Mouse (Mus musculus): Measurements from ENCODE around the gene Scg5.

Scg5 gene

DNA sequence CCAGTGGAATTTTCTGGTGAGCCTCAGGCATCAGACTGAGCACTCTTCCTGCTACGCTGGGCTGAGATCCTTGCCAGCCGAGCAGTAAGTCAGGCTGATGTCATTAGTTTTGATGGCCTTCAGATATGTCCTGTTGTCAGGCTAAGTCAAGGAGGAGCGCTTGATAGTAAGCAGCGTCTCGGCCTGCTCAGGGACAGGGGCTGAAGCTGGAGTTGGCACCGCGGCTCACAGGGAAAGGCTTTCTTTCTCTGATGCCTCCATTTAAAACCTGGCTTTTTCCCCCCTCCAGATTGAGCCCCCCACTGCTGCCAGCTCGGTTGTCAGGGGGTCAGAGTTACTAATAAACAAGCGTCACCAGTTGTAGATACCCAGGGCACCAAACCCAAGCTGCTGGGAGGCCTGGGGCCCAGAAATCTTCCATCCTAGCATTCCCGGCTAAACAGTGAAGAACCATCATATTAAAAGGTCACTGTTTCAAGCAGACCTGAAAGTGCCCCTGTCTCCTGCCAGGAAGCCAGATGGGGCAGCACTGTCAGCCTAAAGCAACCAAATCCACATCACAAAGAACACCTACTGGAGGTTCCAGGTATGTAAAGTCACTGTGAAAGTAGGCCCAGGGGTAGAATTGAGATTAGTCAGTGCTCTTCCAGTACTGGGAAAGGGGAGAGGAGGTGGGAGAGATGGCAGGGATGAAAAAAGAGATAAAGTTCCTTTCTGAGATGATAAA is 21.9 kb downstream of the Scg5 start:
- DNase-seq (ENCODE audit: low spot score in 2 of 2), result no peak

DNA sequence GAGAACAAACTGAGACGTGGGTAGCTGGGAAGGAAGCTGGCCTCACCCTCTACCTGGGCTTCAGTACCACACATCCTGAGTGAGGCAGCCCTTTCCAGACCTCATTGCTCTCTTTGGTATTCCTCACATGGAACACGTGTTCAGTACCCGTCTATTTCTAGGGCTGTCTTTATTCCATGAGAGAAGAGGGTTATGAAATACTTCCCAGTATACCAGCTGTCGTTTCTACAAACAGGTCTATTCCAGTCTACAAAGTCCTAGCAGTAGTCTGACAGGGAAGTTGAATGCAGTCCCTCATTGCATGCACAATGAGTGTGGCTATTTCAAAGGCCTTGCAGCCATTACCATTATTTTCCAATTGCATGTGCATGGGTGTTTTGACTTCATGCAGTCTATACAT is 23.2 kb downstream of the Scg5 start:
- no peak for DNase-seq (ENCODE audit: low spot score in 2 of 2)

DNA sequence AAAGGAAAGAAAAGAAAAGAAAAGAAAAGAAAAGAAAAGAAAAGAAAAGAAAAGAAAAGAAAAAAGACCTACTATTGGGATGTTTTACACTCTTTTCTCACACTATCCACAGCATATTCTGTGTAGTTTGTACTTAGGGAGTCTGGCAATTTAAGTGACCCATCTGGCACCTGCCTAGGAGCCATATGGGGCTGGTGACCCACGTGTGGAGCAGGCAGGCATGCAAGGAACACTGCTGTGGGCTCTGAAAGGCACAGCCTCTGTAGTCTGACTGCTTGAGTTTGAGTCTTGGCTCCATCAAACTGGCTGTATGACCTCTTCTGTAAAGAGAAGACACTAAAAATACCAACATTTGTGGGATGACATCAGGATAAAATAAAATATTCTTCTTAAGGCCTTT is 25.2 kb downstream of the Scg5 start:
- no peak for DNase-seq (ENCODE audit: low spot score in 2 of 2)

DNA sequence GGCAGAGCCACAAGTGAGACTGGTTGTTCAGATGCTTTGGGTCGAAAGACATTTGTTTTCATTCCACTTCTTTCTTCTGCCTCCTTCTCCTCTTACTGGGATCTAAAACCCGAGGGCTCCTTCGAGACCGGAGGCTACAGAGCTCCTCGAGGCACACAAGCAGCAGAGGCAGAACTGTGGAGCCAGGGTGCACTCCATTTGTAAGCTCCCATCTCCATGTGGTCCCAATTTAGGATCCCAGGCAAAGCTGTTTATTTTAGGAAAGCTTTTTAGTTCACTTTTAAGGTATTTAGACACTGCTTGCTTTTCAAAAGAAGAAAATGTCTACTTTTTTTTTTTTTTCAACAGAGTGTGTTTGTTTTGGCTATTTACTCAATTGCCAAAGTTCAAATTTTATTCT is 28.1 kb downstream of the Scg5 start:
- DNase-seq (ENCODE audit: low spot score in 2 of 2), result no peak

DNA sequence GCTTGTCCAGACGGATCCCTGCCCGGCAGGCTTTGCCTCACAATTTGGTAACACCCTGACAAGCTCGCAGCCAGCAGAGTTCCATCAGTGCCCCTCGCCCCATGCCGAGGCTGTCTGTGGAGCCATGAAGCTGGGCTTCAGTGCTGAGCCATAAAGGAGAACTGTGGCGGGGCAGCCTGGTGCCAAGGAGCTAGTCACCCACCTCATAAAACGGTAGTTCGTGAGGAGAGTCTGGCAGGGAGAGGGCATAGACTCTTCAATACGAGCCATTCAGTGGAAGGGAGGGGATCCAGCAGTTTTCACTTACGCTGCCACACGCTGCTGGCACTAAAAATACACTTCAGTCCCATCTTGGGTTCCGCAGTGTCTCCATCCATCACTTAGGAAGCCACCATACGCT is 30.3 kb downstream of the Scg5 start:
- DNase-seq (ENCODE audit: low spot score in 2 of 2), result no peak

DNA sequence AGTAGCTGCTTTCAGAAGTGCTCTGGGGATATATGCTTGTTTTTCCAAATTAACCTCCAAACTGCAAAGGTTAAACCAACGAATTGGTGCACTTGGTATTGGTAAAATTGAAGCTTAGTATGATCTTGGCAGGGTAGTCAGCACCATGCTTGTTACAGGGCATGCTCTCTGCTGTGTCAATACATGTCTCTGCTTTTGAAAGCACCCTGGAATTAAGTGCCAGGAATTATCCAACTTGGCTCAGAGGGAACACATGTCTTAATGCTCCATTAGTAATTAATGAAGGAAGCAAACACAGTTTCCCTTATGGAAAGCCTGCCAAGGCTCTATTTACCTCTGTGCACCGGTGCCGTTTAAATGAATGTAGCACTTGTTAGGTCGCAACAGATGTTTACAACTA is 33.7 kb downstream of the Scg5 start:
- DNase-seq (ENCODE audit: low spot score in 2 of 2), result no peak

DNA sequence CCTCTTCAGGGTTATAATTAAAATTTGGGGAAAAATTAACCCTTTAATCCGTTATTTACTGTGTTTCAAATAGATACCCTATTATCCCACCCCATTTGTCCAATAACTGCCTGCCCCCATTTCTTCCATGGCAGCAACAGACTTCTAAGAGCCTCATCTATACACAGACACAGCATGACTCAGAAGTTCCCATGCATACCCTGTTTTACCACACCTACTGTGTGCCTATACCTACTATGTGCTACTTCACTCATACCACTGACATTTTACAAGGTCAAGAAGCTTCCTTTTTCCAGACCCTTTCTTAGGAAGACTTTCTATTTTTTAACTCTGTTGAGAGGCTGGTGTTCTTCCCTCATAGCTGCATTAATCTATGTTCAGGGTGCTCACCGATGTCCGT is 35.4 kb downstream of the Scg5 start:
- DNase-seq (ENCODE audit: low spot score in 2 of 2), result no peak

DNA sequence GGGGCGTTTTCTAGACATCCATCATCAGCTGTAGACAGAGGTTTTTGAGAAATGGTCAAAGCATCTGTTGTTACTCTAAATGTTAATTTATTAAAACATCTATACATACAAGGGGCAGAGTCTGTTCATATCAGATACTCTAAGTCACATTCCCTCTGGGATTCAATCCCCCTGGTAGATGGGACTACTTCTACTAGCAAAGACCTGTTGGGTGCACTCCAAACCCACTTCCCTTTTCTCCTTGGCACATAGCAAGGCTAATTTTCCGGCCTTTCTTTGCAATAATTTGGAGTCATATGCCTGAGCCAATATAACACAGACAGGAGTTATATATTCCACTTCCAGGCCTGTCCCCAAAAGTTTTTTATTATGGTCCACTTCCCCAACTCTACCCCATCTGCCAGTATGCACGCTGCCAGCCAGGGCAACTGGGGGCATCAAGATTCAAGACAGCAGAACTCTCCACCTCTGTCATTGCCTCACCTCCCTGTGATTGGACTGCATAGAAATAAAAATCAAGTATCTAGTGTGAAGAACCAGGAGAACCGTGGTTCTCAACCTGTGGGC is 40.0 kb downstream of the Scg5 start:
- no peak for DNase-seq (ENCODE audit: low spot score in 2 of 2)

DNA sequence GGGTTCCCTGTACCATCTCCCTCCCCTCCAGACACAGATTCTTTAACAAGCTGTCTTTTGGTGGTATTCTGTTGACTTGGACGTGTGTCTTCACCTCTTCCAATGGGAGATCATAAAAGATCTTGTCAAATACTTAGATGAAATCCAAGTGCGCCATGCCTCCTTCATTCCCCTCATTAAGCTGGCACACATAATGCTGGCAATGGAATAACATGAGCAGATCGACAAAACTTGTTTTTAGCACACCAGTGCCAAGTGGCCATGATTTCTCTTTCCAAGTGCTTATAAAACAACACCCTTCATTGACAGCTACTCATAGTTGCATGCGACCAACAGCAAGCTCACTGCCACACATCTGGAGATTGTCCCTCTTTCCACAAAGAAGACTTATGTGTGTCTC is 41.0 kb downstream of the Scg5 start:
- DNase-seq (ENCODE audit: low spot score in 2 of 2), result no peak

DNA sequence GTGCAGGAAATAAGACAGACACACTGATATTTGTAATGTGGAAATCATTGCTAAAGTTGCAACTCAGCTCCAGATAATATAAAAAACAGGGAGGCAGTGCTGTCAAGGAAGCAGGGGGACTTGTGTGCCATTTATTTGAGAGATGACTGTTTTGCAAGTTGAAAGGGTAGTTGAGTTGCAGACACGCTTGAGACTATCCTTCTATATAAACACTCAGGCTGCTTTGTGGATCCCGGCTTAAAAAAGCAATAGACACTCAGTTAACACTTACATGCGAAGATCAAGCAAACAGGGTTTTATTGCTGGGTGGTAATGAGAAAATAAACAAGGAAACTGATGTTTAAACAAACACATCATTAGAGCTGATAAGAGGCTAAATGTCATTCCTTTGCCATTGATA is 44.1 kb downstream of the Scg5 start:
- no peak for DNase-seq (ENCODE audit: low spot score in 2 of 2)

DNA sequence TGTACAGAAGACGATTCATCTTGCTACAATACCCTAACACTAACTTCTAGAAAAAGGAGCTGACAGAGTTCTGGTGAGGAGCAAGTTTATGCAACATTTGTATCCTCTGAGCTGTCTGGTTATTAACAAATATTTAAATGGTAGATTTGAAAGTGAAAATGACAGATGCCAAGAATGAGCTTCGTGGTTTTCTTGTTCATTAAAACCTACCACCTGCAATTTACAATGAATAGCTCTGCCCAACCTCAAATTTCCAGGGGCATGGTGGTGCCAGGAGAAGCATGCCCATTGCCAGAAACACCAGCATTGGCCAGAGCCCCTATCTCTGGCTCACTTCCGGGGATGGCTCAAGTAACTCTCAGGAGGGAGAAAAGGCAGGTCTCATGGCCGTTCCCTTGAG is 47.4 kb downstream of the Scg5 start:
- no peak for DNase-seq (ENCODE audit: low spot score in 2 of 2)

DNA sequence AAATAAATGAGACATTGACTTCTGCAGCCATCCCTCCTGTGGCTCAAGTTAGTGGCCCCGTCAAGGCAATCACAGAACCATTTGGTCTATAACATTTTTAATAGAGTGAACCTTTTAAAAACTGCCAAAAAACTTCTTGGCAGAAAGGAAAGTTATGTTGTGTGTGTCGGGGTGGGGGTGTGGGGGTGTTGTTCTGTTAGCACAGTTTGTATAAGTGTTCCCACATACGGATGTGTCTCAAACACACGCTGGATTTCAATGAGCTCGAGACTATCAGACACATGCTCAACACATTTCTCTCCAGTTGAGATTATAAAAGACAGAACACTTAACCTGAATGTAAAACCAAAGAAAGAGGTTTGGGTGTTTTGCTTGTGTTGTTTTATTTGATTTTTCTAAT is 47.8 kb downstream of the Scg5 start:
- DNase-seq (ENCODE audit: low spot score in 2 of 2), result no peak

DNA sequence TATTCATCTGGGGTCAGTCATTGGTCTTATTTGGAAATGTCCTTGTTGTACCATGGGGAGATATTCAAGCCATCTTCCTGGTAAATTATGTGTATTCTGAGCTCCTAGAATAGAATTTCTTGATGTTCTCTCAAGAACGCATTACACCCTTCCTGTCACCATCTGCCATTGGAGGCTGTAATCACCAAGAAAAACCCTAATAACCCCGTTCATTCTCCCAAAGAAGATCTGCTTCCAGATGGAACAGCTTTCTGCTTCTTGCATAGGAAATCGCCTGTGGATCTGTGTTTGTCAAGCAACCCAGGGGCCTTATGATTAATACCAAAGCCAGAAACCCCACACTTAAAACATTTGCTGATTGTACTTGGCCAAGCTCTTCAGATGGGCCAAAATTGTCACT is 49.6 kb downstream of the Scg5 start:
- DNase-seq (ENCODE audit: low spot score in 2 of 2), result no peak

DNA sequence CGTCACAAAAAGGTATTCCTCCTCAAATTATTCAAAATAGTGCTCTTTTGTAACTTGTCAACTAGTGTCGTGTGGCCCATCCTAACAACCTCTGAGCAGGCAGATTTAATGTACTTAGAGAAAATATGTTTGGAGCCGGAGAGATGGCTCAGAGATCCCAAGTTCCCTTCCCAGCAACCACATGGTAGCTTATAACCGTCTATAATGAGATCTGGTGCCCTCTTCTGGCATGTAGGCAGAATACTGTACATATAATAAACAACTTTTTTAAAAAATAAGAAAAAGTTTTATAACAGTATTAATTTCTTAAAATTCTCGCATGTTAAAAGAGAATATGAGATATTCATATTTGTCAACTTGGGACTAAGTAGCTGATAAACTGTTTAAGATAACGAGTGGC is 50.9 kb downstream of the Scg5 start:
- DNase-seq (ENCODE audit: low spot score in 2 of 2), result no peak

DNA sequence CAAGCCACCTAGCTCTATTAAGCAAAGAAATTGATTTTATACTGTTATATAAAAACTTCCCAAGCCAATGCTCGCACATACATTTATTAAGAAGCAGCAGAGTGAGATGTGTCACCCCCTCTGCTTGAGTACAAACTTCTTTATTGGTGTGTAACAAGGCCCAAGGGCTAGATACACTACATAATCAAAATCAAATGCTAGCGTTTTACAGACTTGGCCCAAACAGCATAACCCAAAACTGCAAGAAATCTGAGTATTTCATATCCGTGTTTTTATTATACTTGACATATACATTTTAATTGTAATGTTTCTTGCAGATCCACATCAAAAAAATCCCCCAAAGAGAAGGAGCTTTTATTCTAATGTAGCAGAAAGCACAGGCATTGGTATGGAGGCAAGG is 52.6 kb downstream of the Scg5 start:
- DNase-seq (ENCODE audit: low spot score in 2 of 2), result no peak

DNA sequence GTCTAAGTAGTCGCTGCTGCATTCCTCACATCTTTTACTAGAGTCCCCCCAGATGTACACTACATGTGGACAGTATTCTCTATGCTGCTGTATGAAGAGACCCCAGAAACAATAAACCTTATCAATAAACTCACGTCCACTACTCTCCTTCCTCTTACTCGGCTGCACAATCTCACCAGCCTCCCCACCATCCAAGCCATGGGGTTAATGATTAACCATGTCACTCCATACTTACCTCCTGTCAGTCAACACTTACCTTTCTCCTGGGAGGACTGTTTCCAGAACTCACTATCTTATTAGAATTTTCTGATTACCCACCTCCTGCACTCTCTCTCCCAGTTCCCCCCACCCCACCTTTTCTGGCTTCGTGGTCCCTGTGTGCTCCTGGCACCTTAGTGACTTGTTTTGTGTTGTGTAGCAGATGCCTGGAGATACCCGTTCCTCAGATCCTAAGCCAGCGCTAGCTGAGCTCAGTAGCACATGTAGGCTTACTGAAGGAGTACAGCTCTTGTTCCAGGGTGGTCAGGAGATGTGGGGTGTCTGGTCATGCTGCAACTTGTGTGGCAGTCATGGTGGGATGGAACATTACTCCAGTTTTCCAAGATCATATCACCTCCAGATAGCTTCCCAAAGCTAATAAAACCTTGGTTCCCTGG is 54.6 kb downstream of the Scg5 start:
- no peak for DNase-seq (ENCODE audit: low spot score in 2 of 2)

DNA sequence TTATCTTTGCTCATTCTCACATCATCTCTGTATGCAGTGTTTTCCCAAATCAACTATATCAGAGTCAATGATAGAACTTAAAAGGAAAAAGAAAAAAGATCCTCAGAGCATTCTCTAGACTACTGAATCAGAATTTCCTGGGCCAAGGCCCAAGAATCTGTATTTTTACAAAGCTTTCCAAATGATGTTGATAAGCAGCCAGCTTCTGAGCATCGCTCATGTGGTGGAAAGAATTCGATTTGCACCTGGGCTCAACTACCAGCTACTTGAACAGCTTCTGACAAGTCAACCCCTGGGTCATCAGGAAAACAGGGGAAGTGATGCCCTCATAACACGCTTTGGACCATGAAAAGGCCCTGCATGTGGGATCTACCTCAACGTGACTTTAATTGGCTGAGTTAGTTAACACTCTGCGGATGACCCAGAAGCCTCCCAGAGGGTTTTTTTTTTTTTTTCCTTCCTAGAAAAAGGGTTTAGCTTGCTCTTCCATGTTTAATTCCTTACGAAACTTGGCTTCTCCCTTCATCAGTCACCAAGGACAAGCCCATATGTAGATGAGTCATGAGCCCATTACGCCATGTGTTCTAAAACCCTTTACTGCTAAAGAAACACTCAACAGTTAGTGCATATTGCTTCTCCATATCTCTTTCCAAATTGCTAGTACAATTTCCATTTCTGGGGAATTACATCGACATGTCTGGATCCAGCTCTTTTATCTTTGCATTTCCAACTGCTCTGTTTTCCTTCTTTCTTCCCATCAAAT is 60.2 kb downstream of the Scg5 start:
- DNase-seq (ENCODE audit: low spot score in 2 of 2), result no peak

DNA sequence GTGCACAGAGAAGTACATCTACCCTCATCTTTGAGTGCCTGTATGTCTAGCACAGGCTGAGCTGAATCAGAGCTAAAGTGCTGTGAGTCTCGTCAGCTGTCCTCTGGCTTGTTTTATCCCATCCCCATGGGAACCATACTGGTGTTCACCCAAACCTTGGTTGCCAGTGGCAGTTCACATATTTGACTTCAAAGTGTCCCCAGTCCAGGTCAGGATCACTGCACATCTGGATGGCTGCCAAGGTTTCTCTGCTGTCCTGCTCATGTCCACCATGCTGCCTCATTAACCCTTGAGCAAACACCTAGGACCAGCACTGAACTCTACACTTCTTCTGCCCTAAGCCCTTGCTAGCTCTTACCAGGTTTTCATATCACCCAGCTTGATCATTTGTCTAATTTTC is 63.0 kb downstream of the Scg5 start:
- no peak for DNase-seq (ENCODE audit: low spot score in 2 of 2)

DNA sequence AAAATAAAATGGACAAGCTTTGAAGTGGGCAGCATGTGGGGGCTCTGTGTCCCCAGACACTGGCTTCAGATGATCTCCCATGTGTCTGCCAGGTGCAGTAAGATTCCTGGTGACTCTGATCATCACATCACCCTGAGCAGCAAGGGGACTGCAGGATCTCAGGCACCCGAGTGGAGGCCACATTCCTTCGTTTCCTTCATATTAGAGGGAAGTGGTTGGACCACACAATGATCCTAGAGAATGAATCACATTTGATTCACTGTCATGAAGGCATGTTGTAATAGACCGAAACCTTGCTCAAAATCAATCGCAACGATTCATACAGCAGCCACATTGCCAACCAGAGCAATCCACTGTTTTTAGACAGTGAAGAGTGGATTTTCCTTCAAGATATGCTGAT is 64.0 kb downstream of the Scg5 start:
- DNase-seq (ENCODE audit: low spot score in 2 of 2), result no peak

DNA sequence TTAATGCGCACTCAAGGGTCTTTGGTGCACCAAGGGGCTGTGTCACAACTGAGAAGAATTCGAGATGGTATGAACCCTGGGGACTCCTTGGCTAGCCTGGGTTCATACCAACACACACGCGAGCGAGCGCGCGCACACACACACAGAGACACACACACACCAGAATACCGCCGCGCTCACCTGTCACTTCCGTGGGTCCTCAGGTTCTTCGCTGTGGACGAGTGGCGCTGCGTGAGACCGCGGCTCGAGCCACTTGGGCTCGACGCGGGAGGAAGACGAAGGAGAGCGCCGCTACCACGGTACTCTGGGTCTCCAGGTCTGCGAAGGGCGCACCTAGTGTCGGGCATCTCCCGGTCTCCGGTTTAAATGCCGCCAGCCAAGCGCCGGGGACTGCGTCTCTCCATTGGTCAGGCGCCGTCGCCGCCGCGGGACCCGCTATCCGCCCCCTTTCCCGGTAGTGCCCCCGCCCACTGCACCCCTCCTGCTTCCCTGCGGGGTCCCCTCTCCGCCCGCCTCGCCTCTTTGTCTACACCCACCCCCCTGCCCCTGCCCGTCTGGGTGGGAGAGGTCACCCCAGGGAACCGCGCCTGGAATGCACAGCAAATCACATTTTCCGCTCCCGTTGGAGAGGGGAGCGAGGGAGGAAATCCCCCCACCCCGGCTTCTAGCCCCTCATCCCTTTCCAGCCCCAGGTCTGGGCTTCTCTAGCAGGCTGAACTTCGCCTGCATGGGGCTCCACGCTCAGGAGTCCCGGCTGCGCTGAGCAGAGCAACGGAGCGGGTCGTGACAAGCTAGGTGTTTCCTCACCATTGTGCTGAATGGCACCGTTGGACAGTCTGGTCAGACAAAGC is 70.4 kb downstream of the Scg5 start, which contains the start of gene Grem1:
Grem1 (minus strand) TSS at position 336 of the 851 bp plus-strand sequence.
- DNase-seq (ENCODE audit: low spot score in 2 of 2), result no peak

DNA sequence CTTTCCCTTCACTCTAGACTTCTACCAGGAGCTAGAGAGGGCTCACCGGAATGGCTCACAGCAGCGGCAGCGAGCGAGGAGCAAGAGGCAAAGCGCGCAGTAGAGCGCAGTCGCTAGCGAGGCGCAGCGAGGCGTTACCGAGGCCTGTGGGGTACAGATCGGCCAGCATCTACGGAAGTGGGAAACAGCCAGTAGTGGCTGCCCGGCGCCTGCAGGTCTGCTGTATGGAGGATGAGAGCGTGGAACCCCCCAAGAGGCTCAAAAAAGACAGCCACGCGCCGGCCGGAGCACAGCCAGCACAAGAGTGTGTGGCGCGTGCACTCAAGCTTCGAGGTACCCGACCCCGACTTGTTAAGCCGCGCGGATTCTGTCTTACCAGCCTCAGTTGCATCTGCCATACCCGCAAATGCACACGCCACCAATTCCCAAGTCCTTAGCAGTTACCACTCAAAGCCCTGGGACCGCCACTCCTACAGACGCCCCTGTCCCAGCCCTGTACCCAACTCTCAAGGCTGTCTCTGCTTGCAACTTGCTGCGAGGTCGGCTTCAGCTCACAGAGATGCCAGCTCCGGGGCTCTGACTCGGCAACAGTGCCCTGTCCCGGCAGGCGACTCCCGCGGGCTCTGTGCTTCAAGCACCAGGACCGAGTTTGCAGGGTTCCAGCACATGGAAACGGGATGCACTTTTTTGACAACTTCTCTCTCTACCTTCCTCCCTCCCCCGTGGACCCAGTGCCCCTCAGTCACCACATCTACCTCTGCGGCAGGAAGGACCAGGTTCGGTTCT is 71.2 kb downstream of the Scg5 start:
- no peak for DNase-seq (ENCODE audit: low spot score in 2 of 2)
